Mouse (Mus musculus) liver, adult 2 months (tissue): Measurements from ENCODE around the gene Medag.

ENCODE experiments used
- CTCF ChIP-seq: fragments of 200-500 bp; IDR thresholded peaks from 2 replicates; pipeline ENCODE4 v1.5.1; 2011; ENCODE audit warnings: low read depth, low read length, control low read depth
- POLR2A ChIP-seq: fragments of 200-500 bp; IDR thresholded peaks from 2 replicates; pipeline ENCODE4 v1.6.1; 2011; ENCODE audit warnings: low read length, control low read depth; ENCODE audit not compliant: insufficient read depth; ENCODE audit errors: extremely low read depth

- TF ChIP-seq CTCF (no peak), POLR2A (no peak)
Observed at GRCm38 (mm10) chr5:149362626-149363025, 48.9 kb upstream of the Medag start.
